Mouse (Mus musculus) MEL (cell line): ENCODE measurements around the gene Rnf167. TPM values are rescaled to one million over a fixed set of nuclear protein-coding genes. Genes with fewer than 3 reads are reported as not detected.
A peak's percentile ranks its signal among the peaks of the same experiment; 100 is the strongest.

Experiments used
- DNase-seq: peaks from one replicate; pipeline ENCODE4 v3.0.0; 2011; ENCODE audit warnings: low read depth, low spot score
- H3K27ac ChIP-seq: 2 replicates; pipeline ENCODE4 v1.5.1; 2012; ENCODE audit warnings: low read depth, mild to moderate bottlenecking, control low read depth, low read length, moderate library complexity; ENCODE audit not compliant: control insufficient read depth
- H3K27me3 ChIP-seq, 2 experiments: fragments of 150-350 bp in 1 of 2; sonication (generic) in 1 of 2; 2 replicates each; pipeline ENCODE4 v1.6.1; 2012; ENCODE audit warnings: low read length in 2 of 2, mild to moderate bottlenecking in 2 of 2, improper control_type of control experiment in 1 of 2, moderate library complexity in 1 of 2; ENCODE audit not compliant: insufficient read depth in 2 of 2, control insufficient read depth in 1 of 2
- H3K36me3 ChIP-seq, 2 experiments: 2 replicates each; pipeline ENCODE4 v1.6.1; 2012 to 2014; ENCODE audit warnings: low read length in 2 of 2, improper control_type of control experiment in 1 of 2, inconsistent platforms in 1 of 2, mild to moderate bottlenecking in 1 of 2; ENCODE audit not compliant: insufficient read depth in 2 of 2, control insufficient read depth in 1 of 2
- H3K4me1 ChIP-seq, 2 experiments: fragments of 150-350 bp in 1 of 2; sonication (generic) in 1 of 2; 2 replicates each; pipeline ENCODE4 v1.6.1; 2012; ENCODE audit warnings: low read length in 2 of 2, improper control_type of control experiment in 1 of 2, mild to moderate bottlenecking in 1 of 2; ENCODE audit not compliant: insufficient read depth in 2 of 2, control insufficient read depth in 1 of 2
- H3K4me3 ChIP-seq, 2 experiments: fragments of 150-350 bp in 1 of 2; sonication (generic) in 1 of 2; 2 replicates each; pipeline ENCODE4 v1.5.1; 2012; ENCODE audit warnings: low read depth in 2 of 2, low read length in 2 of 2, mild to moderate bottlenecking in 2 of 2, moderate library complexity in 2 of 2, control low read depth in 1 of 2, improper control_type of control experiment in 1 of 2; ENCODE audit not compliant: control insufficient read depth in 1 of 2, insufficient read depth in 1 of 2
- H3K79me2 ChIP-seq: 2 replicates; pipeline ENCODE4 v1.6.1; 2012; ENCODE audit warnings: mild to moderate bottlenecking, low read length, moderate library complexity; ENCODE audit not compliant: control insufficient read depth, poor library complexity, insufficient read depth
- H3K9ac ChIP-seq: 2 replicates; pipeline ENCODE4 v1.6.1; 2012; ENCODE audit warnings: low read depth, mild to moderate bottlenecking, control low read depth, low read length, moderate library complexity; ENCODE audit not compliant: control insufficient read depth, poor library complexity, severe bottlenecking
- H3K9me3 ChIP-seq: fragments of 150-350 bp; sonication (generic); replicated peaks from 2 replicates; pipeline ENCODE4 v1.6.1; 2012; ENCODE audit warnings: mild to moderate bottlenecking, low read length, improper control_type of control experiment, moderate library complexity; ENCODE audit not compliant: insufficient read depth
- CHD1 ChIP-seq: IDR thresholded peaks from 2 replicates; pipeline ENCODE4 v1.6.1; 2012; ENCODE audit warnings: low read depth, mild to moderate bottlenecking, inconsistent platforms, low read length, improper control_type of control experiment
- CHD2 ChIP-seq: IDR thresholded peaks from 2 replicates; pipeline ENCODE4 v1.6.1; 2011; ENCODE audit warnings: low read length, improper control_type of control experiment
- CTCF ChIP-seq, 3 experiments: IDR thresholded peaks in 2 of 3; conservative IDR thresholded peaks in 1 of 3; 2 replicates each; pipeline ENCODE4 v1.5.1; 2011 to 2012; ENCODE audit warnings: low read length in 3 of 3, low read depth in 2 of 3, mild to moderate bottlenecking in 2 of 3, improper control_type of control experiment in 1 of 3, inconsistent platforms in 1 of 3, mixed read lengths in 1 of 3, moderate library complexity in 1 of 3; ENCODE audit not compliant: control insufficient read depth in 1 of 3, insufficient read depth in 1 of 3, poor library complexity in 1 of 3, severe bottlenecking in 1 of 3
- E2F4 ChIP-seq: IDR thresholded peaks from 2 replicates; pipeline ENCODE4 v1.6.1; 2011; ENCODE audit warnings: low read depth, low read length, improper control_type of control experiment, borderline replicate concordance
- ELF1 ChIP-seq: IDR thresholded peaks from 2 replicates; pipeline ENCODE4 v1.6.1; 2014; ENCODE audit warnings: low read depth, mild to moderate bottlenecking, inconsistent platforms, low read length, improper control_type of control experiment, moderate library complexity
- ETS1 ChIP-seq: IDR thresholded peaks from 2 replicates; pipeline ENCODE4 v1.6.1; 2012; ENCODE audit warnings: low read depth, mild to moderate bottlenecking, inconsistent platforms, low read length, improper control_type of control experiment, moderate library complexity
- GATA1 ChIP-seq: IDR thresholded peaks from 2 replicates; pipeline ENCODE4 v1.6.1; 2011; ENCODE audit warnings: low read depth, low read length, improper control_type of control experiment
- HCFC1 ChIP-seq: IDR thresholded peaks from 2 replicates; pipeline ENCODE4 v1.6.1; 2012; ENCODE audit warnings: low read depth, mild to moderate bottlenecking, inconsistent platforms, low read length, improper control_type of control experiment, moderate library complexity
- JUND ChIP-seq: IDR thresholded peaks from 2 replicates; pipeline ENCODE4 v1.6.1; 2011; ENCODE audit warnings: low read depth, mild to moderate bottlenecking, improper control_type of control experiment, low read length
- KAT2A ChIP-seq: conservative IDR thresholded peaks from 2 replicates; pipeline ENCODE4 v1.6.1; 2012; ENCODE audit warnings: low read depth, low read length, improper control_type of control experiment, inconsistent platforms
- MAFK ChIP-seq: IDR thresholded peaks from 2 replicates; pipeline ENCODE4 v1.6.1; 2011; ENCODE audit warnings: low read depth, mild to moderate bottlenecking, low read length, improper control_type of control experiment, borderline replicate concordance
- MXI1 ChIP-seq: IDR thresholded peaks from 2 replicates; pipeline ENCODE4 v1.6.1; 2011; ENCODE audit warnings: mild to moderate bottlenecking, low read depth, low read length, improper control_type of control experiment
- MYB ChIP-seq: IDR thresholded peaks from 2 replicates; pipeline ENCODE4 v1.6.1; 2011; ENCODE audit warnings: mild to moderate bottlenecking, low read depth, low read length, improper control_type of control experiment
- MYC ChIP-seq: IDR thresholded peaks from 2 replicates; pipeline ENCODE4 v1.6.1; 2011; ENCODE audit warnings: low read depth, mild to moderate bottlenecking, low read length, improper control_type of control experiment, moderate library complexity
- POLR2AphosphoS2 ChIP-seq: IDR thresholded peaks from 2 replicates; pipeline ENCODE4 v1.6.1; 2011; ENCODE audit warnings: low read length, improper control_type of control experiment
- POLR2AphosphoS5 ChIP-seq: IDR thresholded peaks from 2 replicates; pipeline ENCODE4 v1.6.1; 2012; ENCODE audit warnings: low read depth, borderline replicate concordance, mild to moderate bottlenecking, inconsistent platforms, low read length, moderate library complexity, mixed read lengths
- RCOR1 ChIP-seq: IDR thresholded peaks from 2 replicates; pipeline ENCODE4 v1.6.1; 2012; ENCODE audit warnings: low read depth, mild to moderate bottlenecking, inconsistent platforms, low read length, improper control_type of control experiment
- SIN3A ChIP-seq: IDR thresholded peaks from 2 replicates; pipeline ENCODE4 v1.6.1; 2012; ENCODE audit warnings: low read length, improper control_type of control experiment, inconsistent platforms
- SMC3 ChIP-seq: IDR thresholded peaks from 2 replicates; pipeline ENCODE4 v1.6.1; 2011; ENCODE audit warnings: low read depth, low read length, improper control_type of control experiment
- TBP ChIP-seq: IDR thresholded peaks from 2 replicates; pipeline ENCODE4 v1.8.0; 2011; ENCODE audit warnings: low read depth, low read length, improper control_type of control experiment
- TCF12 ChIP-seq: IDR thresholded peaks from 2 replicates; pipeline ENCODE4 v1.6.1; 2014; ENCODE audit warnings: low read depth, mild to moderate bottlenecking, inconsistent platforms, low read length, improper control_type of control experiment, moderate library complexity
- UBTF ChIP-seq: IDR thresholded peaks from 2 replicates; pipeline ENCODE4 v1.6.1; 2012; ENCODE audit warnings: low read depth, mild to moderate bottlenecking, inconsistent platforms, low read length, improper control_type of control experiment, moderate library complexity, borderline replicate concordance; ENCODE audit not compliant: insufficient read depth
- USF2 ChIP-seq, 2 experiments: IDR thresholded peaks; 2 replicates each; pipeline ENCODE4 v1.6.1; 2011 to 2012; ENCODE audit warnings: improper control_type of control experiment in 2 of 2, low read length in 2 of 2, borderline replicate concordance in 1 of 2, inconsistent platforms in 1 of 2, low read depth in 1 of 2, mild to moderate bottlenecking in 1 of 2; ENCODE audit not compliant: insufficient read depth in 1 of 2
- ZC3H11A ChIP-seq: IDR thresholded peaks from 2 replicates; pipeline ENCODE4 v1.6.1; 2012; ENCODE audit warnings: low read depth, mild to moderate bottlenecking, inconsistent platforms, low read length, improper control_type of control experiment
- ZKSCAN1 ChIP-seq: IDR thresholded peaks from 2 replicates; pipeline ENCODE4 v1.6.1; 2012; ENCODE audit warnings: low read depth, mild to moderate bottlenecking, inconsistent platforms, low read length, improper control_type of control experiment, moderate library complexity
- ZMIZ1 ChIP-seq: IDR thresholded peaks from 2 replicates; pipeline ENCODE4 v1.6.1; 2012; ENCODE audit warnings: low read depth, mild to moderate bottlenecking, inconsistent platforms, low read length, improper control_type of control experiment, moderate library complexity
- ZNF384 ChIP-seq: IDR thresholded peaks from 2 replicates; pipeline ENCODE4 v1.6.1; 2012; ENCODE audit warnings: low read depth, mild to moderate bottlenecking, inconsistent platforms, low read length, improper control_type of control experiment
- polyA plus RNA-seq, 2 experiments: library from polyadenylated mRNA; stranded (reverse) in 1 of 2; unstranded in 1 of 2; fragments of >175 nt in 1 of 2; fragments of >200 nt in 1 of 2; gene quantifications; 2 replicates each; pipeline versions ENCODE4 v1.2.1 to v1.2.4; 2012; ENCODE audit warnings: low replicate concordance in 2 of 2, low read depth in 1 of 2; ENCODE audit not compliant: insufficient read length in 2 of 2, insufficient read depth in 1 of 2, missing spikeins in 1 of 2
- total RNA-seq: library from RNA; depleted of rRNA; stranded (reverse); fragments of 300-350 nt; gene quantifications from 2 replicates; pipeline ENCODE4 v1.2.3, GENCODE M21; 2012

Gene Rnf167
- total and polyA plus RNA-seq, 3 experiments, result 31.4 to 44.4 TPM; not detected in 1

GRCm38 (mm10) chr11:70669582-70670345 is 22.7 kb downstream of the Rnf167 start (continued):
- TF ChIP-seq ELF1, result no peak
- TF ChIP-seq POLR2AphosphoS5, result no peak
- TF ChIP-seq E2F4, result no peak
- no peak for TF ChIP-seq CHD2
- no peak for TF ChIP-seq POLR2AphosphoS2
- TF ChIP-seq SIN3A, result no peak; the same call in 1 of the 2 replicates
- peak; percentile 49 for TF ChIP-seq TBP
- no peak for TF ChIP-seq MYB
- TF ChIP-seq CTCF (IDR thresholded peaks at IDR 0.05 in 2 of 3, conservative IDR thresholded peaks at IDR 0.05 in 1 of 3; ENCODE audit: control insufficient read depth in 1 of 3, insufficient read depth in 1 of 3, low read depth in 2 of 3, low read length in 3 of 3, poor library complexity in 1 of 3, severe bottlenecking in 1 of 3), result peak; percentile 47 to 83 (median 78); a peak in 5 of 6 replicates
- no peak for TF ChIP-seq UBTF
- TF ChIP-seq HCFC1, result peak; percentile 52
- no peak for TF ChIP-seq KAT2A
- no peak for TF ChIP-seq ZMIZ1
- TF ChIP-seq RCOR1, result no peak
- TF ChIP-seq ETS1, result 0 out of 2 replicates have a peak, but pooled peaks have one; percentile 24

GRCm38 (mm10) chr11:70670483-70670882 is 23.4 kb downstream of the Rnf167 start:
- Histone ChIP-seq H3K9me3 (no peaks in the 10 kb centered on the region), H3K27ac (no peak overlapping the region), H3K27me3 (no peaks in the 10 kb centered on the region), H3K79me2 (peaks cover 18% of the 10 kb centered on the region), H3K36me3 (peaks cover 0 to 11% of the 10 kb centered on the region in 2 experiments; a peak in 2 of 4 replicates), H3K4me1 (peaks cover 2 to 24% of the 10 kb centered on the region in 2 experiments; a peak in 3 of 4 replicates), H3K9ac (peak overlapping the region; percentile 90), H3K4me3 (no peak overlapping the region)
- DNase-seq, result no peak
- TF ChIP-seq ZNF384, result no peak
- TF ChIP-seq USF2 (IDR thresholded peaks at IDR 0.05; ENCODE audit: borderline replicate concordance in 1 of 2, insufficient read depth in 1 of 2, low read depth in 1 of 2, low read length in 2 of 2), result no peak
- no peak for TF ChIP-seq E2F4
- TF ChIP-seq GATA1, result no peak
- TF ChIP-seq JUND, result no peak
- TF ChIP-seq TBP, result no peak
- no peak for TF ChIP-seq MXI1
- TF ChIP-seq CHD1, result no peak
- TF ChIP-seq MYC, result no peak
- TF ChIP-seq TCF12, result no peak
- TF ChIP-seq CHD2, result no peak
- no peak for TF ChIP-seq MAFK
- no peak for TF ChIP-seq SMC3
- TF ChIP-seq ETS1, result no peak
- no peak for TF ChIP-seq ZKSCAN1
- no peak for TF ChIP-seq RCOR1
- no peak for TF ChIP-seq ZC3H11A
- TF ChIP-seq ELF1, result no peak
- no peak for TF ChIP-seq ZMIZ1
